Mouse (Mus musculus) erythroblast, embryonic 14.5 days (primary cell): ENCODE measurements around the gene Gm13285.
"Not testable (repeated sequence)": the region's sequence is repeated elsewhere in the genome, so short reads cannot be mapped to it uniquely, and the experiment has no call there.

ENCODE experiments used
- GATA1 ChIP-seq: IDR thresholded peaks from 2 replicates; pipeline ENCODE4 v1.6.1; 2012; ENCODE audit warnings: low read length, inconsistent platforms, mixed read lengths
- TAL1 ChIP-seq: IDR thresholded peaks from 3 replicates; pipeline ENCODE4 v1.6.1; 2012; ENCODE audit warnings: low read length, inconsistent platforms, mixed read lengths

DNA sequence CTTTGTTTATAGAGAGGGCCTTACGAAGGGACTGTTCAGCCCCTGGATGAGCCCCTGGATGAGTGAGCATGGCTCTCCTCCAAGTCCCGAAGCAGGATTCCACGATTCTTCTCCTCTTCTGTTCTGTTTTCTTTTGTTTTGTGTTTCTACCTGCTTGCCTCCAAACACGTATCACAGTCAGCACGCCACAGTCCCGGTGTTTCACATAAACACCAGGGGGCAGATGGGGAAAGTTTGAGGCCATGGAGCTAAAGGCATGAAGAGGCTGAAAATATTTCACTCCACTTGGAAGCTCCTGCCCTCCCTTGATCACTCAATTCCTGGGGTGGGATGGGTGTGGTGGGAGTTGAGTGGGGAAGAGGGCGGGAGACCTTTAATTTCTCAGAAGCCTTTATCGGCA is 37.7 kb upstream of the Gm13285 start:
- TF ChIP-seq GATA1, TAL1: not testable (repeated sequence)
